Comparison of ENCODE assay signal across 10 mouse cellular contexts in the genomic region with DNA sequence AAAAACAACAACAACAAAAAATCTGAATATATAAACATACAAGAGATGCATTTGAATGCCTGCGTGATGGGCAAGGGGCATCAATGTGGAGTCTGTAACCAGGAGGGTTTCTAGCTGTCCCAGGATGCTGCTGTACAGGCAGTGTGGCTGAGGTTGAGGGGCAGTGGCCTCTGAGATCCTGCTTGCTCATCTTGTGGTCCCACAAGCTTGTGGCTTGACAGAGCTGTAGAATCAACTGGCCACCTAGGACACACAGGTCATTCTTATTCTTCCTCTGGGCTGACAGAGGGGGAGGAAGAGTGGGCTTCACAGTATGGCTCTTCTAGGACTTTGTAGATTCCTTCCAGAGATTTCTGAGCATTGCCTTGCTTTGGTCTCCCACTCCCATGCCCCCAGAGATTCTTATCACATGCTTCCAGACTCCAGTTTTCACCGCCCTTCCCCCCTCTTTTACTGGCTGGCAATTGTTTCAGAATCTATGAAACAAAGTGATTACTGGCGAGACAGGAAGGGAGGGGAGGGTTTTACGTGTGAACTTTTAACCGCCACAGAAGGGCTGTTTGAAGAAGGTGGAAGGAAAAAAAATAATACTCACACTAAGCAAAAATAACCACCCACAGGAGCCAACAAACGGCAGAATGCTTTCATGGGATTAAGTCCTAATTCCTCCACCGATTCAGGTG.
DNase-seq lines count a peak whose midpoint lies in the region; ATAC-seq and TF ChIP-seq lines count a peak whose summit lies in the region.
"Had no signal": no experiment of that assay in that cellular context is flagged by ENCODE, and none has a peak within 500 bp of the region (broad histone marks: within the 10 kb centered on the region; RNA-seq: fewer than 3 reads in every experiment).

No protein-coding gene starts in this region.

- H3K9ac ChIP-seq in hindbrain, postnatal 0 days (replicated peaks; ENCODE audit: low read length) = no peak overlapping the region
- H3K9ac ChIP-seq: neural tube, embryonic 12.5 days had no signal

- no peak overlapping the region for H3K4me3 ChIP-seq in gastrocnemius, adult 2 months
- H3K4me3 ChIP-seq in megakaryocyte, embryonic 14.5 days (replicated peaks) = peak overlapping the region; percentile 56
- no peak overlapping the region for H3K4me3 ChIP-seq in hindbrain, postnatal 0 days (ENCODE audit: low read length)
- H3K4me3 ChIP-seq: neural tube, embryonic 12.5 days had no signal

- peak overlapping the region; percentile 35; the same call in 1 of the 2 replicates for H3K27ac ChIP-seq in gastrocnemius, adult 2 months
- H3K27ac ChIP-seq in hindbrain, postnatal 0 days = no peak overlapping the region
- H3K27ac ChIP-seq: neural tube, embryonic 12.5 days had no signal

- H3K9me3 ChIP-seq in megakaryocyte, embryonic 14.5 days = peaks cover 21% of the 10 kb centered on the region
- H3K9me3 ChIP-seq in hindbrain, postnatal 0 days (ENCODE audit: low read length) = no peaks in the 10 kb centered on the region
- H3K9me3 ChIP-seq: neural tube, embryonic 12.5 days had no signal

- H3K27me3 ChIP-seq in megakaryocyte, embryonic 14.5 days (replicated peaks) = peaks cover 5% of the 10 kb centered on the region
- H3K27me3 ChIP-seq in hindbrain, postnatal 0 days (ENCODE audit: insufficient read depth, low read length) = no peaks in the 10 kb centered on the region
- H3K27me3 ChIP-seq: CH12.LX; neural tube, embryonic 12.5 days had no signal

- WGBS in hindbrain, postnatal 0 days = 55% methylated on average over 7 of the region's 7 CpGs

- H3K4me1 ChIP-seq in megakaryocyte, embryonic 14.5 days = peaks cover 23% of the 10 kb centered on the region
- no peaks in the 10 kb centered on the region for H3K4me1 ChIP-seq in hindbrain, postnatal 0 days (ENCODE audit: insufficient read depth, low read length)

- TF ChIP-seq CTCF in gastrocnemius, adult 2 months (IDR thresholded peaks at IDR 0.05) = no peak
- no peak for TF ChIP-seq CTCF in hindbrain, postnatal 0 days (IDR thresholded peaks at IDR 0.05; ENCODE audit: low read depth)

- peaks cover 3% of the 10 kb centered on the region for H3K36me3 ChIP-seq in megakaryocyte, embryonic 14.5 days (replicated peaks; ENCODE audit: low read length)
- no peaks in the 10 kb centered on the region for H3K36me3 ChIP-seq in hindbrain, postnatal 0 days (ENCODE audit: insufficient read depth, low read length)
- H3K36me3 ChIP-seq: neural tube, embryonic 12.5 days had no signal

- no peak for ATAC-seq in hindbrain, postnatal 0 days

- no peak for DNase-seq in gastrocnemius, adult 2 months
- no peak for DNase-seq in gastrocnemius, adult 8-10 months (ENCODE audit: low spot score in 2 of 2)
- peak; percentile 56 to 65 for DNase-seq in spleen, postnatal 36 days (ENCODE audit: low spot score in 2 of 2)
- no peak for DNase-seq in spleen, postnatal 14 days (ENCODE audit: low spot score in 2 of 2)
- DNase-seq in c-Kit-positive CD71-positive TER-119-positive erythroid progenitor cells, embryonic 14.5 days (ENCODE audit: low spot score) = no peak
- no peak for DNase-seq in hindbrain, postnatal 0 days (ENCODE audit: low spot score)
- no peak for DNase-seq in right cerebral cortex, postnatal 10 days (ENCODE audit: low spot score in 2 of 2)

- H3K4me2 ChIP-seq in hindbrain, postnatal 0 days (ENCODE audit: low read depth, low read length) = no peak overlapping the region
- H3K4me2 ChIP-seq: neural tube, embryonic 12.5 days had no signal

- intact Hi-C loops in gastrocnemius, adult 2 months (cut with DNase I) = no loop called here

Comparison
In these comparisons a context has a peak if more than half of its experiments do, and no peak if none do; other contexts are left out.
1. DNase-seq: peak in spleen, postnatal 36 days (2 of 2); none in gastrocnemius, adult 2 months (single experiment), gastrocnemius, adult 8-10 months (0 of 2), spleen, postnatal 14 days (0 of 2), c-Kit-positive CD71-positive TER-119-positive erythroid progenitor cells, embryonic 14.5 days (single experiment), hindbrain, postnatal 0 days (single experiment) and right cerebral cortex, postnatal 10 days (0 of 2).